Mouse (Mus musculus) skeletal muscle tissue, postnatal 0 days (tissue): Measurements from ENCODE around the gene Strn. TPM values are rescaled to one million over a fixed set of nuclear protein-coding genes. Genes with fewer than 3 reads are reported as not detected.

Source experiments
- polyA plus RNA-seq: library from polyadenylated mRNA; unstranded; fragments of >200 nt; fragmentation: Nextera tagmentation; extraction: Ambion mirVana; gene quantifications from 2 replicates; pipeline ENCODE4 v1.2.1, GENCODE M21; 2015

Strn gene
- 2.2 and 2.3 TPM in 2 replicates for polyA plus RNA-seq

DNA sequence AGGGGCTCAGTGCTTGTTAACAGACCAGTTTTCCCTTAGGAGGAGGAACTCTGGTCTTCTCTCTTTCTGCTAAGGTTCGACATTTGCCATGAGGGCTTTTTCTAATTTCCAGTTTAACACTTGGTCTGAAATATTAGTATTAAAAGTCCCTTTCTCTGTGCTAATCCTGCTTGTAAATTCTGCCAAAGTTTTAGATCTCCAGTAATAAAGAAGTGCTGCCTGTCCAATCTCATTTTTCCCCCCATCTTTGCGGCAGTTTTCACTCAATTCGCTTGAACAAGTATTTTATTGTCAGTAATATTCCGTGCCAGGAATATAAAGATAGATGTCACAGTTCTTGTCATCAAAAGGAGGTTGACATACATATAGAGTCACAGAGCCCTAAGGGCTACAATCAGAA lies at the start of gene Strn:
Strn (minus strand) TSS at position 101 of the 400 bp plus-strand sequence.

Other genes with a start within 250 kb of the Strn start
- 0.69 and 0.89 TPM in 2 replicates for gene Vit, start 229.1 kb downstream of the Strn start, polyA plus RNA-seq
- gene Heatr5b, start 98.2 kb upstream of the Strn start, polyA plus RNA-seq = 4.8 and 5.5 TPM in 2 replicates
- gene Gpatch11, start 98.4 kb upstream of the Strn start, polyA plus RNA-seq = 32.7 and 39.3 TPM in 2 replicates
- gene Eif2ak2, start 145.4 kb upstream of the Strn start, polyA plus RNA-seq = 5.0 and 6.9 TPM in 2 replicates
- gene Sult6b1, start 169.8 kb upstream of the Strn start, polyA plus RNA-seq = 0.06 TPM in 1 of 2 replicates, not detected in the other
- gene Cebpzos, start 179.3 kb upstream of the Strn start, polyA plus RNA-seq = 126 and 131 TPM in 2 replicates
- gene Cebpz, start 199.9 kb upstream of the Strn start, polyA plus RNA-seq = 28.6 and 29.4 TPM in 2 replicates
- 31.1 and 32.9 TPM in 2 replicates for gene Ndufaf7, start 199.9 kb upstream of the Strn start, polyA plus RNA-seq